Mouse (Mus musculus) cortical plate, adult 2 months (tissue): ENCODE results near the gene Mycbpap.

ENCODE experiments used
- CTCF ChIP-seq: fragments of 200-500 bp; IDR thresholded peaks from 2 replicates; pipeline ENCODE4 v1.5.1; 2011; ENCODE audit warnings: mild to moderate bottlenecking, control low read depth, low read length; ENCODE audit not compliant: insufficient read depth; ENCODE audit errors: extremely low read depth
- POLR2A ChIP-seq: fragments of 200-500 bp; IDR thresholded peaks from 2 replicates; pipeline ENCODE4 v1.6.1; 2011; ENCODE audit warnings: mild to moderate bottlenecking, low read length, control low read depth; ENCODE audit not compliant: insufficient read depth; ENCODE audit errors: extremely low read depth

GRCm38 (mm10) chr11:94470391-94470790 lies 51.2 kb downstream of the Mycbpap start:
- TF ChIP-seq POLR2A (no peak), CTCF (no peak)
